Mouse (Mus musculus) hindbrain, embryonic 11.5 days (tissue): Measurements from ENCODE around the gene Mmrn2. TPM values are rescaled to one million over a fixed set of nuclear protein-coding genes. Genes with fewer than 3 reads are reported as not detected.

Experiments
- ATAC-seq: fragments of 200-750 bp; cut with Nextera tagmentation; 2 replicates; pipeline ENCODE4 v1.8.0; 2017; ENCODE audit warnings: mild to moderate bottlenecking, moderate TSS enrichment, moderate library complexity; ENCODE audit not compliant: low FRiP score
- DNase-seq: peaks from one replicate; pipeline ENCODE4 v3.0.0-alpha.2; 2015; ENCODE audit warnings: low spot score
- H3K27ac ChIP-seq: fragments of 300-500 bp; sonication (generic); 2 replicates; pipeline ENCODE4 v1.5.1; 2014; ENCODE audit warnings: mild to moderate bottlenecking, low read depth, low read length
- H3K27me3 ChIP-seq: fragments of 300-500 bp; sonication (generic); 2 replicates; pipeline ENCODE4 v1.6.1; 2014; ENCODE audit warnings: mild to moderate bottlenecking, low read length, moderate library complexity, mixed read lengths; ENCODE audit not compliant: control insufficient read depth, insufficient read depth
- H3K36me3 ChIP-seq: fragments of 300-500 bp; sonication (generic); 2 replicates; pipeline ENCODE4 v1.6.1; 2014; ENCODE audit warnings: mild to moderate bottlenecking, low read length, moderate library complexity, mixed read lengths; ENCODE audit not compliant: control insufficient read depth, insufficient read depth
- H3K4me1 ChIP-seq: fragments of 300-500 bp; sonication (generic); replicated peaks from 2 replicates; pipeline ENCODE4 v1.6.1; 2014; ENCODE audit warnings: low read length, mixed read lengths; ENCODE audit not compliant: control insufficient read depth, insufficient read depth
- H3K4me2 ChIP-seq: fragments of 300-500 bp; sonication (generic); replicated peaks from 2 replicates; pipeline ENCODE4 v1.6.1; 2014; ENCODE audit warnings: mild to moderate bottlenecking, low read depth, low read length
- H3K4me3 ChIP-seq: fragments of 300-500 bp; sonication (generic); 2 replicates; pipeline ENCODE4 v1.5.1; 2014; ENCODE audit warnings: low read depth, low read length
- H3K9ac ChIP-seq: fragments of 300-500 bp; sonication (generic); 2 replicates; pipeline ENCODE4 v1.6.1; 2014; ENCODE audit warnings: low read depth, low read length
- H3K9me3 ChIP-seq: fragments of 300-500 bp; sonication (generic); 2 replicates; pipeline ENCODE4 v1.6.1; 2016; ENCODE audit warnings: low read length; ENCODE audit not compliant: control insufficient read depth
- WGBS: fragments of 180-500 bp; shearing (Covaris S2); extraction: QIAGEN DNeasy Blood & Tissue Kit; methylation state at CpG from one replicate; pipeline ENCODE4 v1.1.7; 2014; 5-methylcytosine and 5-hydroxymethylcytosine counted together
- polyA plus RNA-seq: library from polyadenylated mRNA; unstranded; fragments of >200 nt; fragmentation: Nextera tagmentation; extraction: Ambion mirVana; gene quantifications from 2 replicates; pipeline ENCODE4 v1.2.1, GENCODE M21; 2014

Mmrn2 gene
- polyA plus RNA-seq, 1 experiment from 2014 or later, result 4.4 TPM

- no peak overlapping the region for H3K9ac ChIP-seq
- 96% methylated on average over 3 of the region's 3 CpGs for WGBS
- H3K27me3 ChIP-seq, result no peaks in the 10 kb centered on the region
- no peak overlapping the region for H3K27ac ChIP-seq
- no peak overlapping the region for H3K4me2 ChIP-seq
- no peak overlapping the region for H3K4me3 ChIP-seq
- 0 out of 2 replicates have a peak, but pooled peaks cover 3% of the 10 kb centered on the region for H3K36me3 ChIP-seq
- DNase-seq (no peak), ATAC-seq (no peak)
- H3K9me3 ChIP-seq, result no peaks in the 10 kb centered on the region
- no peaks in the 10 kb centered on the region for H3K4me1 ChIP-seq
Measured at GRCm38 (mm10) chr14:34428274-34428673, 53.0 kb downstream of the Mmrn2 start.

DNA sequence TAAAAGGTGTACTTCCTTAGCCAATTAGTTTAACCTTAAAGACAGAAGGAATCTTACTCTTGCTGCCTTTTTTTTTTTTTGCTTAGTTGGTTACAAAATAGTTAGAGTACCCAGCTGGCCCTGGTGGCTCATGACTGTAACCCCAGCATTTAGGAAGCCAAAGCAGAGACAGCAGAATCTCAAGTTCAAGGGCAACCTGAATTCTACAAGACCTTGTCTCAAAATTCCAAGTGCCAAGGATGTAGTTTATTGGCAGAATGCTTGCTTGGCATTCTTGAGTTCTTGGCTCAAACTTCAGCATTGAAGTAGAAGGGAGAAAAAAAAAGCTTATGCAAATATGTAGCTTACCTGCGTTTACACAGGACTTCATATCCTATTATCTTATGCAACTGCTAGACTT, 53.8 kb downstream of the Mmrn2 start:
- WGBS, result 96% methylated on average over 1 of the region's 1 CpGs
- no peak for ATAC-seq
- Histone ChIP-seq H3K36me3 (0 out of 2 replicates have a peak, but pooled peaks cover 3% of the 10 kb centered on the region), H3K27me3 (no peaks in the 10 kb centered on the region), H3K4me3 (no peak overlapping the region), H3K4me1 (no peaks in the 10 kb centered on the region), H3K4me2 (no peak overlapping the region), H3K9ac (no peak overlapping the region), H3K27ac (no peak overlapping the region), H3K9me3 (no peaks in the 10 kb centered on the region)
- DNase-seq, result no peak

DNA sequence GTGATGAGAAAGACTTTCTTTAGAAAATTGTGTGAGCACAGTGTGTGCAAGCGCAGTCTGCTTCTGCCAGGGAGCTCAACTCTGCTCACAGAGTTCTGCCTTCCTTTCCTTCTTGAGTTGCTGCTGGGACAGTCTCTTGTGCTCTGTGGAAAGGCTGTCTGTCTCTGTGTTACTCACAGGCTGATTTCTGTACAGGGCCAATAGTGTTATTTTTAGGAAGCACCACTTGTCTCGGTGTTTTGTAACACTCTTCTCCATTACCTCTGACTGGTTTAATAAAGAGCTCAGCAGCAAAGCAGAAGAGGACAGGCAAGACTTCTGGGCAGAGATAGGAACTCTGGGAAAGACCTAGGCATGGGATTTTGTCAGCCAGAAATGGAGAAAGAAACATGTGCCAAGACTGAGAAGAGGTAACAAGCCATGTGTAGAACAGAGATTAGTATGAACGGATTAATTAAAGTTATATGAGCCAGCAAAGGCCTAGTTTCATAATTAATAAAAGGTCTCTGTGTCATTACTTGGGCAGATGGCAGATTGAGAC, 65.3 kb downstream of the Mmrn2 start:
- Histone ChIP-seq H3K4me1 (no peaks in the 10 kb centered on the region), H3K27me3 (no peaks in the 10 kb centered on the region), H3K4me2 (no peak overlapping the region), H3K36me3 (0 out of 2 replicates have a peak, but pooled peaks cover 2% of the 10 kb centered on the region), H3K9ac (no peak overlapping the region), H3K9me3 (no peaks in the 10 kb centered on the region), H3K27ac (no peak overlapping the region), H3K4me3 (no peak overlapping the region)
- DNase-seq, result no peak
- ATAC-seq, result no peak
- WGBS, result 91% methylated on average over 3 of the region's 3 CpGs

- H3K4me1 ChIP-seq, result no peaks in the 10 kb centered on the region
- H3K9ac ChIP-seq, result no peak overlapping the region
- no peak for ATAC-seq
- no peak overlapping the region for H3K27ac ChIP-seq
- H3K4me3 ChIP-seq, result no peak overlapping the region
- peaks cover 5% of the 10 kb centered on the region; the same call in 1 of the 2 replicates for H3K36me3 ChIP-seq
- DNase-seq, result no peak
- H3K9me3 ChIP-seq, result no peaks in the 10 kb centered on the region
- 54% methylated on average over 4 of the region's 4 CpGs for WGBS
- no peaks in the 10 kb centered on the region for H3K27me3 ChIP-seq
- H3K4me2 ChIP-seq, result no peak overlapping the region
Measured at GRCm38 (mm10) chr14:34442531-34442930, 67.3 kb downstream of the Mmrn2 start.

- Histone ChIP-seq H3K9ac (no peak overlapping the region), H3K4me3 (no peak overlapping the region), H3K9me3 (no peaks in the 10 kb centered on the region), H3K4me1 (no peaks in the 10 kb centered on the region), H3K36me3 (peaks cover 8% of the 10 kb centered on the region; the same call in 1 of the 2 replicates), H3K4me2 (no peak overlapping the region), H3K27me3 (no peaks in the 10 kb centered on the region), H3K27ac (no peak overlapping the region)
- ATAC-seq (no peak), DNase-seq (no peak)
- WGBS, result 90% methylated on average over 5 of the region's 5 CpGs
Measured at GRCm38 (mm10) chr14:34444368-34444767, 69.1 kb downstream of the Mmrn2 start.

DNA sequence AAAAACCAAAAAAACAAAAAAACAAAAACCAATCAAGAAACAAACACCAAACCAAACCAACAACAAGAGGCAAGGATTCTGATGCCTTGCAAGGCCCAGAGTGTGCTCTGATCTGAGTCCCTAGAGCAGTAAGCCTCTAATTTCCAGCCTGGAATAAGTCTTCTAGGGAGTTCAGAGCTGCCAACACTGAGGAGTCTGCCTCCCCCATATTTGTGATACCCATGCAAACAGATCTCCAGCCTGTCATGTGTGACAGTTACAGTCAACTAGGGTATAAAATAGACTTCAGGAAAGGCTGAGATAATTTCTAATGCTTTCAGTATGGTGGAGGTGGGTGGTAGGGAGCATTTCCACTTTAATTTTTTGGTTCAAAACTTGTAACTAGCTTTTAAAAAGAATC, 69.7 kb downstream of the Mmrn2 start:
- Histone ChIP-seq H3K9ac (no peak overlapping the region), H3K9me3 (no peaks in the 10 kb centered on the region), H3K27me3 (no peaks in the 10 kb centered on the region), H3K27ac (no peak overlapping the region), H3K4me2 (no peak overlapping the region), H3K4me1 (peaks cover 2% of the 10 kb centered on the region; the same call in 1 of the 2 replicates), H3K4me3 (no peak overlapping the region), H3K36me3 (peaks cover 8% of the 10 kb centered on the region; the same call in 1 of the 2 replicates)
- ATAC-seq (no peak), DNase-seq (no peak)

DNA sequence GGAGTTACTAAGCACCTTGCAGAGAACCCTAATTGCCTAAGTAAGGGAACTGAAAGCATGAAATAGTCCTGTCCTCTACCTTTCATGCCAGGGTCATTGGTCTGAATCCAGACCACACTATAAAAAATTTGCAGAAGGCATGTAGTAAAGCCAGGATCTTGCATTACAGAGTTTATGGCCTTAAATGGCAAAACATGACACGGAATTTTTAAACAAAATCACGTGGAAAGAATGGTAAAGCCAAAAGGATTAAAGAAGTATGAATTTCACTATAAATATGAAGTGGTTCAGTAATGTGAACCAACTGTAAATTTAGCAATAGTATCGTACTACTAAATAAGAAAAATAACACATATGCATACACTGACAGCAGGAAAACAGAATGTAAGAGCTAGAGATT, 70.1 kb downstream of the Mmrn2 start:
- 92% methylated on average over 3 of the region's 3 CpGs for WGBS
- H3K4me1 ChIP-seq, result peaks cover 2% of the 10 kb centered on the region; the same call in 1 of the 2 replicates
- H3K4me2 ChIP-seq, result no peak overlapping the region
- H3K27ac ChIP-seq, result no peak overlapping the region
- H3K4me3 ChIP-seq, result no peak overlapping the region
- H3K36me3 ChIP-seq, result peaks cover 8% of the 10 kb centered on the region; the same call in 1 of the 2 replicates
- no peak for ATAC-seq
- no peak overlapping the region for H3K9ac ChIP-seq
- H3K9me3 ChIP-seq, result no peaks in the 10 kb centered on the region
- no peaks in the 10 kb centered on the region for H3K27me3 ChIP-seq
- no peak for DNase-seq

DNA sequence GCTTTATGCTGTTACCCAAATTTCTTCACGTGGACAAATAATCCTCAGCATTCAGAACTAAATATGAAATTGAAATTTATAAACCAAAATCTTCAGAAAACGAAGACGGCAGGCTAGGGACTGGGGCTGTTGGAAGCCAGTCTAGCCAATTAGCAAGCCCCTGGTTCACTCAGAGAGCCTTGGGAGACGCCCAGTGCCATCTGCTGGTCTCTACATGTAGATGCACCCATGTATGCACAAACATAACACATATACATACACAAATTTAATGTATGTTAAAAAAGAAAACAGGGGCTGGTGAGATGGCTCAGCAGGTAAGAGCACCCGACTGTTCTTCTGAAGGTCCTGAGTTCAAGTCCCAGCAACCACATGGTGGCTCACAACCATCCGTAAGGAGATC, 71.4 kb downstream of the Mmrn2 start:
- Histone ChIP-seq H3K4me1 (peaks cover 2% of the 10 kb centered on the region; the same call in 1 of the 2 replicates), H3K9me3 (no peaks in the 10 kb centered on the region), H3K4me2 (no peak overlapping the region), H3K27ac (no peak overlapping the region), H3K9ac (no peak overlapping the region), H3K4me3 (no peak overlapping the region), H3K36me3 (peaks cover 8% of the 10 kb centered on the region; the same call in 1 of the 2 replicates), H3K27me3 (no peaks in the 10 kb centered on the region)
- ATAC-seq, result no peak
- WGBS, result 95% methylated on average over 6 of the region's 6 CpGs
- no peak for DNase-seq

DNA sequence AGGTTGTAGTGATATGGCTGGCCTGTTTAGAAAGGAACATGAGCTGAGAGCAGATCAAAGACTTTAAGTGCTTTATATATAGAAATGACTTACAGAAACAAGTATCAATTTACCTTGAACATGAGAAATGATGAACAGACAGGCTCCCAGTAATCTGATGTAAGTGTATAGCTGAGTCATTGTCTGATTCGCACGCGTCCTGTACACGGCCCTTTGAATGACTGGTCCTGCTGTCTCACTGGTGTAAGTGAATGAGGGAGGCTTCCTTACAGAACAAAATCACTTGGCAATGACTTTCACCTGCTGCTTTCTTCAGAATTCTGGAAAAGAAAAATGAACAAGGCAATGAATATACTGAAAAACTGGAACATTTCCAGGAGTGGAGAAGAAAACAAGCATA, 72.4 kb downstream of the Mmrn2 start:
- no peak for ATAC-seq
- Histone ChIP-seq H3K4me3 (no peak overlapping the region), H3K27ac (no peak overlapping the region), H3K4me1 (peaks cover 2% of the 10 kb centered on the region; the same call in 1 of the 2 replicates), H3K27me3 (no peaks in the 10 kb centered on the region), H3K9ac (no peak overlapping the region), H3K36me3 (peaks cover 6% of the 10 kb centered on the region; the same call in 1 of the 2 replicates), H3K9me3 (no peaks in the 10 kb centered on the region), H3K4me2 (no peak overlapping the region)
- WGBS, result 91% methylated on average over 4 of the region's 4 CpGs
- no peak for DNase-seq
